Mouse (Mus musculus) myocyte (in vitro differentiated cells): ENCODE measurements around the gene Cnp. TPM values are rescaled to one million over a fixed set of nuclear protein-coding genes. Genes with fewer than 3 reads are reported as not detected.
A peak's percentile ranks its signal among the peaks of the same experiment; 100 is the strongest.

Experiments
- H3K27me3 ChIP-seq: one replicate; pipeline ENCODE4 v1.6.1; 2011; ENCODE audit not compliant: control insufficient read depth, insufficient read depth, insufficient read length
- H3K36me3 ChIP-seq: one replicate; pipeline ENCODE4 v1.6.1; 2011; ENCODE audit not compliant: control insufficient read depth, insufficient read depth
- H3K4me2 ChIP-seq: one replicate; pipeline ENCODE4 v1.6.1; 2011; ENCODE audit warnings: low read depth, control low read depth
- H3K4me3 ChIP-seq: one replicate; pipeline ENCODE4 v1.5.1; 2011; ENCODE audit warnings: mild to moderate bottlenecking, control low read depth, moderate library complexity
- H3K79me2 ChIP-seq: one replicate; pipeline ENCODE4 v1.6.1; 2011; ENCODE audit not compliant: control insufficient read depth, insufficient read depth
- H3ac ChIP-seq: one replicate; pipeline ENCODE4 v1.6.1; 2011; ENCODE audit not compliant: control insufficient read depth, insufficient read length
- CEBPB ChIP-seq: IDR thresholded peaks from 2 replicates; pipeline ENCODE4 v1.6.1; 2011; ENCODE audit warnings: mild to moderate bottlenecking, moderate library complexity; ENCODE audit not compliant: poor library complexity, insufficient read depth, severe bottlenecking
- E2F4 ChIP-seq: IDR thresholded peaks from one replicate; pipeline ENCODE4 v1.6.1; 2011; ENCODE audit warnings: mild to moderate bottlenecking, control low read depth, moderate library complexity; ENCODE audit not compliant: insufficient read depth
- MAX ChIP-seq: IDR thresholded peaks from one replicate; pipeline ENCODE4 v1.6.1; 2011; ENCODE audit warnings: low read depth, mild to moderate bottlenecking, control low read depth
- MYOD1 ChIP-seq, 3 experiments: IDR thresholded peaks; one replicate each; pipeline ENCODE4 v1.6.1; 2011; ENCODE audit warnings: control low read depth in 2 of 3, low read depth in 2 of 3, mild to moderate bottlenecking in 2 of 3, moderate library complexity in 1 of 3; ENCODE audit not compliant: insufficient read length in 2 of 3, control insufficient read depth in 1 of 3
- MYOG ChIP-seq, 3 experiments: IDR thresholded peaks; one replicate each; pipeline ENCODE4 v1.6.1; 2011; ENCODE audit warnings: control low read depth in 2 of 3, low read depth in 2 of 3, mild to moderate bottlenecking in 2 of 3; ENCODE audit not compliant: insufficient read length in 2 of 3, control insufficient read depth in 1 of 3, insufficient read depth in 1 of 3
- POLR2A ChIP-seq: IDR thresholded peaks from one replicate; pipeline ENCODE4 v1.6.1; 2011; ENCODE audit warnings: low read depth, mild to moderate bottlenecking, control low read depth, moderate library complexity; ENCODE audit not compliant: insufficient read length
- POLR2AphosphoS2 ChIP-seq: IDR thresholded peaks from one replicate; pipeline ENCODE4 v1.6.1; 2011; ENCODE audit warnings: low read depth, control low read depth; ENCODE audit not compliant: insufficient read length
- REST ChIP-seq: IDR thresholded peaks from one replicate; pipeline ENCODE4 v1.6.1; 2011; ENCODE audit warnings: mild to moderate bottlenecking, control low read depth, moderate library complexity; ENCODE audit not compliant: insufficient read depth, insufficient read length
- SRF ChIP-seq: IDR thresholded peaks from one replicate; pipeline ENCODE4 v1.6.1; 2011; ENCODE audit warnings: low read depth; ENCODE audit not compliant: control insufficient read depth, insufficient read length
- TCF12 ChIP-seq: IDR thresholded peaks from one replicate; pipeline ENCODE4 v1.6.1; 2011; ENCODE audit warnings: mild to moderate bottlenecking, control low read depth; ENCODE audit not compliant: poor library complexity, insufficient read depth, severe bottlenecking
- TCF3 ChIP-seq: IDR thresholded peaks from one replicate; pipeline ENCODE4 v1.6.1; 2011; ENCODE audit warnings: low read depth, control low read depth; ENCODE audit not compliant: insufficient read length
- USF1 ChIP-seq: IDR thresholded peaks from one replicate; pipeline ENCODE4 v1.6.1; 2011; ENCODE audit warnings: low read depth, mild to moderate bottlenecking, control low read depth, moderate library complexity
- polyA plus RNA-seq: library from polyadenylated mRNA; unstranded; fragments of >200 nt; fragmentation: generic; extraction: Trizol; gene quantifications from one replicate; pipeline ENCODE4 v1.2.1, GENCODE M21; 2012; ENCODE audit warnings: missing spikeins

Gene Cnp
- polyA plus RNA-seq, 1 experiment = 18.5 TPM

DNA sequence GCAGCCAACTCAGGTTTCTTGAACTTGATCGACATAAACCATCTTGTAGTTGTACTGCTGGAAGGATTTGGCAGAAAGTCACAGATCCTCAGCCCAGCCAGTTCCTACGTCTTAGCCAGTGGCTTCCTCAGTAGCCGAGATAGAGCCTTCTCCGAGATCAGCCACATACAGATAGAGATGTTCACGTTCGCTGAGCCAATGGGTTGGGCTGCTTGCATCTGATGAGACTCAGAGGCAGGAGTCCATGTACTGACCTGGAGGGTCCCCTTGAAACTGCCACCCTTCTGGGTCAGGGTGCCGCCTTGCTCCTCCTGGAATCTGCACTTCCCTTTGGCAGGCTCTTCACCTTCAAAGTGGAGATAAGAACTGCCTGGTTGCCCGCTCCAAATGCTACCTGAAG lies 25.2 kb upstream of the Cnp start:
- Histone ChIP-seq H3K4me3 (no peak overlapping the region), H3K4me2 (no peak overlapping the region), H3K36me3 (no peaks in the 10 kb centered on the region), H3K79me2 (no peaks in the 10 kb centered on the region), H3K27me3 (peaks cover 28% of the 10 kb centered on the region), H3ac (no peak overlapping the region)
- TF ChIP-seq SRF (no peak), MYOG (IDR thresholded peaks at IDR 0.05; ENCODE audit: control insufficient read depth in 1 of 3, insufficient read depth in 1 of 3, insufficient read length in 2 of 3, low read depth in 2 of 3) (no peak), TCF3 (no peak), CEBPB (no peak), MYOD1 (IDR thresholded peaks at IDR 0.05; ENCODE audit: control insufficient read depth in 1 of 3, insufficient read length in 2 of 3, low read depth in 2 of 3) (no peak), TCF12 (no peak), POLR2A (no peak), MAX (no peak), E2F4 (no peak), REST (no peak)

DNA sequence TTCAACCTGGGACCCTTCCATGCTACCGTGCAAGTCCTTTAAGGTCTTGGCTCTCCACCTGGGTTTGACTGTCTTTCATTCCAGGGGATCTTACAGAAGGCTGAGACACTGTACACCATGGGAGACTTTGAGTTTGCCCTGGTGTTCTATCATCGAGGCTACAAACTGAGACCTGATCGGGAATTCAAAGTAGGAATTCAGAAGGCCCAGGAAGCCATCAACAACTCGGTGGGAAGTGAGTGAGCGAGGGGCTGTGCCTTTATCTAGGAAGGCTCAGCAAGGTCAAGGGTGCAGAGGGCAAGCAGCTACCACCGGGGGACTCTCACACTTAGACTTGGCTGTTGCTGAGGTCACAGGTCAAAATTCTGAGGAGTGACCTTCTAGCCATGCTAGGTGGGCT lies 24.6 kb upstream of the Cnp start:
- H3K36me3 ChIP-seq = no peaks in the 10 kb centered on the region
- H3K4me3 ChIP-seq = no peak overlapping the region
- no peak overlapping the region for H3ac ChIP-seq
- H3K4me2 ChIP-seq = no peak overlapping the region
- peaks cover 28% of the 10 kb centered on the region for H3K27me3 ChIP-seq
- no peaks in the 10 kb centered on the region for H3K79me2 ChIP-seq
- no peak for TF ChIP-seq TCF3
- no peak for TF ChIP-seq TCF12
- TF ChIP-seq MYOG (IDR thresholded peaks at IDR 0.05; ENCODE audit: control insufficient read depth in 1 of 3, insufficient read depth in 1 of 3, insufficient read length in 2 of 3, low read depth in 2 of 3) = no peak
- TF ChIP-seq REST = no peak
- no peak for TF ChIP-seq POLR2A
- TF ChIP-seq SRF = no peak
- no peak for TF ChIP-seq POLR2AphosphoS2
- no peak for TF ChIP-seq USF1
- TF ChIP-seq E2F4 = no peak
- TF ChIP-seq CEBPB = no peak
- no peak for TF ChIP-seq MAX
- TF ChIP-seq MYOD1 (IDR thresholded peaks at IDR 0.05; ENCODE audit: control insufficient read depth in 1 of 3, insufficient read length in 2 of 3, low read depth in 2 of 3) = no peak

DNA sequence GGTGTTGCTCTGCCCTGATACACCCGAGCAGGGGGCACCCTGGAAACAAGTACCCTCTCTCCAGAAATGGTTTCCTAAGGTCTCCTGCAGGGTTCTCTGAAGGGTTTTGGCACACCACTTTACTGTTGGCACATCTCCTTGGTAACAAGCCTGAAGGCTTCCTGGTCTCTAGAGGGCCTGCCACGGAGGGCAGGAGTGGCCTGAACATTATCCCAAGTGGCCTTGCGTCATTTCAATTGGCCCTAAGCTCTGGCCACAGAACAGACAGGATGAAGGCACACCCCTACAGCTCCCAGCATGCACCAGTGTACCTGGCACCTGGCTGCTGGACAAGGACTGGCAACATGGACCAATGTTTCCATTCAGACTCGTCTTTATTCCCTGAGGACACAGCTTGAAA lies 21.9 kb upstream of the Cnp start:
- H3K4me2 ChIP-seq = no peak overlapping the region
- H3K4me3 ChIP-seq = no peak overlapping the region
- TF ChIP-seq TCF12 = no peak
- no peak for TF ChIP-seq USF1
- no peak for TF ChIP-seq E2F4
- no peak for TF ChIP-seq MYOD1 (IDR thresholded peaks at IDR 0.05; ENCODE audit: control insufficient read depth in 1 of 3, insufficient read length in 2 of 3, low read depth in 2 of 3)
- no peak for TF ChIP-seq CEBPB
- TF ChIP-seq REST = no peak
- no peak for TF ChIP-seq SRF
- TF ChIP-seq POLR2A = no peak
- no peak for TF ChIP-seq MYOG (IDR thresholded peaks at IDR 0.05; ENCODE audit: control insufficient read depth in 1 of 3, insufficient read depth in 1 of 3, insufficient read length in 2 of 3, low read depth in 2 of 3)
- no peak for TF ChIP-seq POLR2AphosphoS2
- no peak for TF ChIP-seq MAX
- no peak for TF ChIP-seq TCF3
- no peaks in the 10 kb centered on the region for H3K79me2 ChIP-seq
- no peaks in the 10 kb centered on the region for H3K36me3 ChIP-seq
- H3ac ChIP-seq = no peak overlapping the region
- H3K27me3 ChIP-seq = peaks cover 28% of the 10 kb centered on the region

DNA sequence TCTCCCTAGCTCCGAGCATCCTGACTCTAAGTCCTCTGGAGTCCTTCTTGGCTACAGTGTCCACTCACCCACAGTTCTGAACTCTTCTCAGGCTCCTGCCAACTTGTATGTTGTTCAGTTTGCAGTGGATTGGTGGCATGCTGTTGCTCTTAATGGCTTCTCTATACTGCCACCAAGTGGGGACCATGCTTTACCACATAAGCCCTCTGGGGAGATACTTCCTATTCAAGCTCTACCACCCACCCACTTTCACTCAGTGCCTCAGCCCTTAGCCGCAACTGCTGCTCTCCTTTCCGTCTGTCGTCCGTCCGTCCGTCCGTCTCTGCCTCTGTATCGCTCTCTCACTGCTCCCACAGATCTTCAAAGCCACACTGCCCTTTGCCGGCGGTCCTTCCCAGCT lies 19.1 kb upstream of the Cnp start:
- TF ChIP-seq E2F4 = no peak
- TF ChIP-seq REST = no peak
- TF ChIP-seq POLR2AphosphoS2 = no peak
- no peak for TF ChIP-seq POLR2A
- no peak for TF ChIP-seq TCF12
- no peak for TF ChIP-seq CEBPB
- no peak for TF ChIP-seq USF1
- no peak for TF ChIP-seq MYOD1 (IDR thresholded peaks at IDR 0.05; ENCODE audit: control insufficient read depth in 1 of 3, insufficient read length in 2 of 3, low read depth in 2 of 3)
- no peak for TF ChIP-seq SRF
- TF ChIP-seq MYOG (IDR thresholded peaks at IDR 0.05; ENCODE audit: control insufficient read depth in 1 of 3, insufficient read depth in 1 of 3, insufficient read length in 2 of 3, low read depth in 2 of 3) = no peak
- no peak for TF ChIP-seq MAX
- no peak for TF ChIP-seq TCF3
- Histone ChIP-seq H3K79me2 (no peaks in the 10 kb centered on the region), H3K4me3 (no peak overlapping the region), H3K36me3 (no peaks in the 10 kb centered on the region), H3K27me3 (peaks cover 2% of the 10 kb centered on the region), H3ac (no peak overlapping the region), H3K4me2 (peak overlapping the region; percentile 55)

DNA sequence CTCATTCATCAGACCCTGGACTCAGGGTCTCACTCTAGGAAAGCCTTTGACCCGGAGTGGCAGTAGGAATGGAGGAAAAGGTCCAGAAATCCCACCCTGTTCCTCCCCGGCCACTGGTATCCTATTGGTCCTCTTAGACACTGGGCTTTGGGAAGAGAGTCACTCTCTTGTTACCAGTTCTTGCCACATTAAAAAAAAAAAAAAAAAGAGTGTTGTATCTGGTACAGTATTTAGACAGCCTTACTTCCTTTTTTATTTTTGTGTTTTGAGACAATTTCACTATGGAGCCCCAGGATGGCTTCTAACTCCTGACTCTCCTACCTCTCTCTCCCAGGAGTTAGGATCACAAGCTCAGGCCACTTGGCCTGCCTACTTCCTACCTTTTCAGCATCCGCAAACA lies 17.1 kb upstream of the Cnp start:
- Histone ChIP-seq H3K4me3 (no peak overlapping the region), H3K4me2 (no peak overlapping the region), H3K27me3 (no peaks in the 10 kb centered on the region), H3ac (no peak overlapping the region), H3K36me3 (no peaks in the 10 kb centered on the region), H3K79me2 (no peaks in the 10 kb centered on the region)
- TF ChIP-seq CEBPB (no peak), REST (no peak), MYOG (IDR thresholded peaks at IDR 0.05; ENCODE audit: control insufficient read depth in 1 of 3, insufficient read depth in 1 of 3, insufficient read length in 2 of 3, low read depth in 2 of 3) (no peak)
